Mouse (Mus musculus): ENCODE measurements around the gene Slco4a1. TPM values are rescaled to one million over a fixed set of nuclear protein-coding genes. Genes with fewer than 3 reads are reported as not detected.

The Slco4a1 gene
- polyA plus RNA-seq (2014; fragmentation: Nextera tagmentation; extraction: Ambion mirVana), result 1.0 and 1.1 TPM in 2 replicates

DNA sequence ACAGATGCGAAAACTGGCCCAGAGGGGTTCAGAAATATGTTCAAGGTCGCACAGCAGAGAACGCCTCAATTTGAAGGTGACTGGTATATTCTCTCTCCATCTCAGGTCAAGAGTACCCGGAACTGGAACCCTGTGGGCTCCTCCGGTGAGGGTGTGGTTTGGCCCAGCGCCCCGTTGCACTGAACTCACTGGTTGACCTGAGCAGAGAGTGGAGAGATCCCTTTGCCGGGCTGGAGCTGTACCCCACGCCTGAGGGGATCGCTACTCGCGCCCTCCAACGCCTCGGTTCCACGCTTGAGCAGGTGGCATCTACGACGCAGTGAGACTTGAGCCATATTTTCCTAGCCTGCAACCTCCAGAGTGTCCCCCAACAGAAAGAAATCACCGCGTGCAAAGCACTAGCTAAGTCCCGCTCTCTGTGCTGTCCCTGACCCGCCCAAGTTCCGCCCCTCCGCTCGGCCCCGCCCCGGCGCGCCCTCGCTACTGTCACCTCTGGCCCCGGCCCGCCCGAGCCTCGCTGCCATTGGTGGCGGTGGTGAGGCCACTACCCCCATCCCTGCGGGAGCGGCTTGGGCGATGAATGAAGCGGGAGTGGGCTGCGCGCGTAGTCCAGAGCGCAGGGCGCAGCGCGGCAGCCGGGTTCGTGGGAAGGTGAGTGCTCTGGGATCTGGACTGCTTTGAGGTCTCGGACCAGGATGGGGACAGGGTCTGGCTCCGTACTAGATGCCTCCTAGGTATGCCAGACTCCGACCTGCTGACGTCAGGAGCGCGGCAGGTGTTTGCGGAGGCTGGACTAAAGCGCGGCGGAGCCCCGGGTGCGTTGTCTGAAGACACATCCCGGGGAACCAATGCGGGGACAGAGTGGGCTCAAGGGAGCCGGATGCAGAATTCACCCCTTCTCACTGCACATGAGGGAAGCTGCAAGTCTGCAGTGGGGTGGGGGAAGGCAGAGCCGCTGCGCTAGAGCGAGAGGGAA lies at the start of gene Slco4a1:
Gene Slco4a1 (plus strand): TSS at position 523 of the 976 bp plus-strand sequence.
- H3K4me1 ChIP-seq (ENCODE audit: control insufficient read depth, insufficient read depth, low read length), result peaks cover 12% of the 10 kb centered on the region
- WGBS, result 2% methylated on average over 65 of the region's 65 CpGs
- DNase-seq (peak; percentile 82), ATAC-seq (ENCODE audit: low FRiP score, low TSS enrichment) (peak; percentile 79)
- peak within 1 kb of the TSS; percentile 97 for H3K4me2 ChIP-seq (ENCODE audit: low read length)
- peak within 1 kb of the TSS; percentile 45; the same call in 1 of the 2 replicates for H3K9ac ChIP-seq (replicated peaks; ENCODE audit: low read length)
- no peak within 1 kb of the TSS for H3K27ac ChIP-seq (replicated peaks; ENCODE audit: low read depth, low read length)
- no peaks in the 10 kb centered on the region for H3K9me3 ChIP-seq (ENCODE audit: control insufficient read depth, low read length)
- H3K27me3 ChIP-seq (ENCODE audit: control insufficient read depth, insufficient read depth, low read length), result peaks cover 22% of the 10 kb centered on the region; the same call in 1 of the 2 replicates
- H3K36me3 ChIP-seq (ENCODE audit: control insufficient read depth, insufficient read depth, low read length), result no peaks in the 10 kb centered on the region
- H3K4me3 ChIP-seq (replicated peaks; ENCODE audit: low read depth, low read length), result peak within 1 kb of the TSS; percentile 52

DNA sequence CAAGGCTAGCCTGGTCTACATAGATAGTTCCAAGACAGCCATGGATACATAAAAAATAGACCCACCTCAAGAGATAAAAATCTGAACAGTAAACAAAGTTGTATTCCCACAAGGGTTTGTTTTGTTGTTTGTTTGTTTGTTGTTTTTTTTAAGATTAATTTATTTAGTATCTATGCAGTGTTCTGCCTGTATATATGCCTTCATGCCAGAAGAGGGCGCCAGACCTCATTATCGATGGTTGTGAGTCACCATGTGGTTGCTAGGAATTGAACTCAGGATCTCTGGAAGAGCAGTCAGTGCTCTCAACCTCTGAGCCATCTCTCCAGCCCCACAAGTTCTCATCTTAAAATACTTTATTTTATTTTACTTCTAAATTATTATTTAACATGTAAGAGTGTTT lies 47.6 kb upstream of the Slco4a1 start:
- no peak overlapping the region for H3K4me2 ChIP-seq (ENCODE audit: low read length)
- no peak overlapping the region for H3K27ac ChIP-seq (replicated peaks; ENCODE audit: low read depth, low read length)
- H3K4me3 ChIP-seq (replicated peaks; ENCODE audit: low read depth, low read length), result no peak overlapping the region
- no peaks in the 10 kb centered on the region for H3K9me3 ChIP-seq (ENCODE audit: control insufficient read depth, low read length)
- WGBS, result 33% methylated on average over 2 of the region's 2 CpGs
- DNase-seq, result no peak
- peaks cover 7% of the 10 kb centered on the region for H3K4me1 ChIP-seq (ENCODE audit: control insufficient read depth, insufficient read depth, low read length)
- H3K27me3 ChIP-seq (ENCODE audit: control insufficient read depth, insufficient read depth, low read length), result no peaks in the 10 kb centered on the region
- H3K9ac ChIP-seq (replicated peaks; ENCODE audit: low read length), result no peak overlapping the region
- H3K36me3 ChIP-seq (ENCODE audit: control insufficient read depth, insufficient read depth, low read length), result no peaks in the 10 kb centered on the region
- no peak for ATAC-seq (ENCODE audit: low FRiP score, low TSS enrichment)

DNA sequence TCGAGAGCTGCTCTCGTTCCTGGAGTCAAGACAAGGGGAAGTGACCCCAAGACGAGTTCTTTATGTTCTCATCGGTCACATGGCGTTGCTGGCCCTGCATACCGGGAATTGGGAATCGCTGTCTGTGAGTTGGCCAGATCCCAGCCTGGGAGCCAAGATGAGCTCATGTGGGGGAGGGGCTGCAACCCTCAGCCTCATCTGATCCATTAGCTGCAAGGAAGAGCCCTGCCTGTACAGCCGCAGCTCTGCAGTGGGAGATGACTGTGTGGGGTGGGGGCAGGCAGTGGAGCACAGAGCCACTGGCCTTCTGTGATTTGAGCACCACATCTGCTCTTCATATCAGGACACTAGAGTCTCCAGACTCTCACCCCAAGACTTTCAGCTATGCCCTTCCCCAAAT lies 45.6 kb upstream of the Slco4a1 start:
- WGBS, result 49% methylated on average over 8 of the region's 8 CpGs
- H3K27me3 ChIP-seq (ENCODE audit: control insufficient read depth, insufficient read depth, low read length), result no peaks in the 10 kb centered on the region
- H3K4me2 ChIP-seq (ENCODE audit: low read length), result no peak overlapping the region
- H3K4me1 ChIP-seq (ENCODE audit: control insufficient read depth, insufficient read depth, low read length), result peaks cover 7% of the 10 kb centered on the region
- H3K9me3 ChIP-seq (ENCODE audit: control insufficient read depth, low read length), result no peaks in the 10 kb centered on the region
- ATAC-seq (ENCODE audit: low FRiP score, low TSS enrichment) (no peak), DNase-seq (peak; percentile 50)
- no peak overlapping the region for H3K27ac ChIP-seq (replicated peaks; ENCODE audit: low read depth, low read length)
- 0 out of 2 replicates have a peak overlapping the region, but pooled peaks have one; percentile 12 for H3K9ac ChIP-seq (replicated peaks; ENCODE audit: low read length)
- no peak overlapping the region for H3K4me3 ChIP-seq (replicated peaks; ENCODE audit: low read depth, low read length)
- H3K36me3 ChIP-seq (ENCODE audit: control insufficient read depth, insufficient read depth, low read length), result no peaks in the 10 kb centered on the region

DNA sequence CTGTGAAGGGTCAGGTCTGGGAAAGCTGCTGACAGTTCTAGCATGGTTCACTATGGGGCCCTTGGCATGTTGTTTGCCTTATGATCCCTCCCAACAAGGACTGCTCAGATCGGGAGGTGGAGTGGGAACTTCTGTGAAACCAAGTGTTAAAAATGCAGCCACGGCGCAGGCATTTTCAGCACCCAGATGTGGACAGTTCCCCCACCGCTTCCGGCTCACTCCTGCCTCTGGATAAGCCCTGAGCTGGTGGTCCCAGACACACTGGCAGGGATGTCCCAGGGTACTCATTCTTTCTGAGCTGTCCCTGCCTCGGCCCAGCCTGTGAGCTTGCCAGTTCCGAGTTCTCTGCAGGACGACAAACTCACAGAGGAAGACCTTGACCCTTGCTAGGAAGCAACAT lies 45.0 kb upstream of the Slco4a1 start:
- Histone ChIP-seq H3K36me3 (ENCODE audit: control insufficient read depth, insufficient read depth, low read length) (no peaks in the 10 kb centered on the region), H3K4me2 (ENCODE audit: low read length) (no peak overlapping the region), H3K9ac (replicated peaks; ENCODE audit: low read length) (no peak overlapping the region), H3K4me3 (replicated peaks; ENCODE audit: low read depth, low read length) (no peak overlapping the region), H3K4me1 (ENCODE audit: control insufficient read depth, insufficient read depth, low read length) (peaks cover 7% of the 10 kb centered on the region), H3K9me3 (ENCODE audit: control insufficient read depth, low read length) (no peaks in the 10 kb centered on the region), H3K27ac (replicated peaks; ENCODE audit: low read depth, low read length) (no peak overlapping the region), H3K27me3 (ENCODE audit: control insufficient read depth, insufficient read depth, low read length) (no peaks in the 10 kb centered on the region)
- WGBS, result 14% methylated on average over 8 of the region's 8 CpGs
- ATAC-seq (ENCODE audit: low FRiP score, low TSS enrichment) (no peak), DNase-seq (no peak)

DNA sequence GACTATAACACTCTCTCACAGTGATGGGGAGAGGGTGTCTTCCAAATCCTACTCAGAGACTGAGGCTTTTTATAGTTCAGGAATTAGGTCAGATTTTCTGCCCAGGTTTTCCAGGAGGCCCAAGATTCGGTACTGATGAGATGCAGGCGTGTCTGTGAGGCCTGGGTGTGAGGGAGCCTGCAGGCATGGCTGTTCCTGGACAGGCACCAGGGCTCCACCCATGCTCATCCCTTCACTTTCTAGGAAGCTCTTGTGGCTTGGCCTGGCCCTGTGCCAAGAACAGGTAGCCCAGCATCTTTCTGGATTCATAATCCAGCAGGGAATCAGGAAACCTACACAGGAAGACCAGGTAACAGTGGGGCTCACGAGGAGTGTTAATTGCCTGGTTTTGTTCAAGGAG lies 40.4 kb upstream of the Slco4a1 start:
- peaks cover under 1% of the 10 kb centered on the region; the same call in 1 of the 2 replicates for H3K4me1 ChIP-seq (ENCODE audit: control insufficient read depth, insufficient read depth, low read length)
- 62% methylated on average over 3 of the region's 3 CpGs for WGBS
- H3K4me2 ChIP-seq (ENCODE audit: low read length), result no peak overlapping the region
- no peak for ATAC-seq (ENCODE audit: low FRiP score, low TSS enrichment)
- DNase-seq, result no peak
- H3K27ac ChIP-seq (replicated peaks; ENCODE audit: low read depth, low read length), result no peak overlapping the region
- no peaks in the 10 kb centered on the region for H3K9me3 ChIP-seq (ENCODE audit: control insufficient read depth, low read length)
- no peaks in the 10 kb centered on the region for H3K36me3 ChIP-seq (ENCODE audit: control insufficient read depth, insufficient read depth, low read length)
- no peak overlapping the region for H3K4me3 ChIP-seq (replicated peaks; ENCODE audit: low read depth, low read length)
- no peaks in the 10 kb centered on the region for H3K27me3 ChIP-seq (ENCODE audit: control insufficient read depth, insufficient read depth, low read length)
- H3K9ac ChIP-seq (replicated peaks; ENCODE audit: low read length), result no peak overlapping the region

DNA sequence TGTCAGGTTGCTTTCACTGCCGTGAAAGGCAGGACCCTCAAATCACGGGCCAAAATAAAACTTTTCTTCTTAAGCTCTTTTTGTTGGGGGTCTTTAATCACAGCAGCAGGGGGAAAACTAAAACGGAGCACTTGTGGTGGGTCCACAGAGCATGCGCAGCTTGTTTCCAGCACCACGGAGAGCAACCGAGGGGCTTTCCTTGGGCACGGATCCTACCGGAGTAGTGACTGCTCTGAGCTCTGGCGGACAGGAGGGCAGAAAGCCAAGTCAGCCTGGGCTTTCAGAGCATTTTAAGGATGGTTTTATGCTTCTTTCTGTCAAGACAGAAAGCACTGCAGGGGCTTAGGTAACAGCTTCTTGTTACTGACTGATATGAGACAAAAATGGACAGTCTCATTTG lies 38.3 kb upstream of the Slco4a1 start:
- H3K4me1 ChIP-seq (ENCODE audit: control insufficient read depth, insufficient read depth, low read length), result no peaks in the 10 kb centered on the region
- no peak overlapping the region for H3K27ac ChIP-seq (replicated peaks; ENCODE audit: low read depth, low read length)
- no peak overlapping the region for H3K4me2 ChIP-seq (ENCODE audit: low read length)
- H3K9me3 ChIP-seq (ENCODE audit: control insufficient read depth, low read length), result no peaks in the 10 kb centered on the region
- ATAC-seq (ENCODE audit: low FRiP score, low TSS enrichment) (no peak), DNase-seq (peak; percentile 58)
- no peaks in the 10 kb centered on the region for H3K36me3 ChIP-seq (ENCODE audit: control insufficient read depth, insufficient read depth, low read length)
- WGBS, result 16% methylated on average over 9 of the region's 9 CpGs
- no peak overlapping the region for H3K4me3 ChIP-seq (replicated peaks; ENCODE audit: low read depth, low read length)
- H3K27me3 ChIP-seq (ENCODE audit: control insufficient read depth, insufficient read depth, low read length), result no peaks in the 10 kb centered on the region
- H3K9ac ChIP-seq (replicated peaks; ENCODE audit: low read length), result no peak overlapping the region

DNA sequence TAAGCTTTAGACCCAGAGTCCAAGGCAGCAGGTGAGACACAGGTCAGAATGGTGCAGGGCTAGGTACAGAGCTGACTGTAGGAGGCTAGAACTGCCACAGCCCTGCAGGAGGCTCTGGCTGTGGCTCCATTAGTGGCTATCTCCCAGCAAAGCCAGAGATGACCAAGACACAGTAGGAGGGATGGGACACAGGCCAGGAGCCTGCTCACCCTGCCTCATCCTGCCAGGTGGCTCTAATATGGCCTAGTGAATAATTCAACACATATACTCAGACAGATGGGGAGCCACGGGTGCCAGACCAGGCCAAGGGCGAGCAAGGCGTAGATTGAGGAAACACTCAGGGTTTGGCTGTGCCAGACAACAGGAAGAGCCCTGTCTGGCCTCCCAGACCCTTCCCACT lies 35.4 kb upstream of the Slco4a1 start:
- H3K4me2 ChIP-seq (ENCODE audit: low read length), result no peak overlapping the region
- no peaks in the 10 kb centered on the region for H3K27me3 ChIP-seq (ENCODE audit: control insufficient read depth, insufficient read depth, low read length)
- H3K27ac ChIP-seq (replicated peaks; ENCODE audit: low read depth, low read length), result no peak overlapping the region
- H3K9me3 ChIP-seq (ENCODE audit: control insufficient read depth, low read length), result no peaks in the 10 kb centered on the region
- ATAC-seq (ENCODE audit: low FRiP score, low TSS enrichment), result no peak
- no peak overlapping the region for H3K4me3 ChIP-seq (replicated peaks; ENCODE audit: low read depth, low read length)
- no peaks in the 10 kb centered on the region for H3K36me3 ChIP-seq (ENCODE audit: control insufficient read depth, insufficient read depth, low read length)
- H3K9ac ChIP-seq (replicated peaks; ENCODE audit: low read length), result no peak overlapping the region
- WGBS, result 83% methylated on average over 3 of the region's 3 CpGs
- no peaks in the 10 kb centered on the region for H3K4me1 ChIP-seq (ENCODE audit: control insufficient read depth, insufficient read depth, low read length)
- no peak for DNase-seq

DNA sequence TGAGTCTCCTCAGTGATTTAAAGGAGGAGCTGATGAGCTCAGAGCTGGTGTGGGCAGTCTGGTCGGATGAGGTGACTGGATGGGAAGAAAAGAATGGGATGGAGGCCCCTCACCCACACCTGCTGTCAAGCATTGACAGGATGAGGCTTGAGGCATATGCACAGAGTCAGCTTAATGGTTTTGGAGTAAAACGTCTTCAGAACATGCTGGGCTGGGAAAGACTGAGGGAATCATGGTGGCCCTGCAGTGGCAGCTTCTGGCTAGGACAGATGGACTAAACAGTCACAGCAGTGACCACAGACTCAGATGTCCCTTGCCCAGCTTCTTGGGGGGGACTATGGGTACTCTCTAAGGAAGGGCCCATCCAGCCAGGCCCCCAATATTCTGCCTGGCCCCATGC lies 30.9 kb upstream of the Slco4a1 start:
- WGBS, result 57% methylated on average over 2 of the region's 2 CpGs
- no peak for DNase-seq
- no peaks in the 10 kb centered on the region for H3K27me3 ChIP-seq (ENCODE audit: control insufficient read depth, insufficient read depth, low read length)
- H3K9ac ChIP-seq (replicated peaks; ENCODE audit: low read length), result no peak overlapping the region
- H3K4me1 ChIP-seq (ENCODE audit: control insufficient read depth, insufficient read depth, low read length), result no peaks in the 10 kb centered on the region
- ATAC-seq (ENCODE audit: low FRiP score, low TSS enrichment), result no peak
- no peak overlapping the region for H3K4me3 ChIP-seq (replicated peaks; ENCODE audit: low read depth, low read length)
- H3K9me3 ChIP-seq (ENCODE audit: control insufficient read depth, low read length), result no peaks in the 10 kb centered on the region
- H3K36me3 ChIP-seq (ENCODE audit: control insufficient read depth, insufficient read depth, low read length), result no peaks in the 10 kb centered on the region
- H3K4me2 ChIP-seq (ENCODE audit: low read length), result no peak overlapping the region
- H3K27ac ChIP-seq (replicated peaks; ENCODE audit: low read depth, low read length), result no peak overlapping the region

DNA sequence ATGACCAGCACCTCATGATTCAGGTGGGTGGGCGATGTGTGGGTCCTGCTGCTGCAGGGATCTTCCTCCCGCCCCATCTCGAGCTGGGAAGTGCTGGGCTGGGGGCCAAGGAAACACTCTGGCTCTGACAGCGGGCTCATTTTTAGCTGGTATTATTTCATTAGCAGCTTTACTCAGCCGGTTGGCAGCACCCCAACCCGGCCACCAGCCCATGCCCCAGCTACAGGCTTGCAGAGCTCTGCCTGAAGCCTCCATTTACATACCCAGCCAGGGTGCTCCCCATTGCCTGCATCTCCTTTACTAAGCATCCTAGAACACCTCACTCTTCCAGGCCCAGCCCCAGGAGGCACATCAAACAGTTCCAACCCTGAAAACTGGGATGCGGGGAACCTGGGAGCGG lies 29.0 kb upstream of the Slco4a1 start:
- Histone ChIP-seq H3K9me3 (ENCODE audit: control insufficient read depth, low read length) (no peaks in the 10 kb centered on the region), H3K4me3 (replicated peaks; ENCODE audit: low read depth, low read length) (no peak overlapping the region), H3K4me2 (ENCODE audit: low read length) (no peak overlapping the region), H3K27ac (replicated peaks; ENCODE audit: low read depth, low read length) (no peak overlapping the region), H3K4me1 (ENCODE audit: control insufficient read depth, insufficient read depth, low read length) (no peaks in the 10 kb centered on the region), H3K9ac (replicated peaks; ENCODE audit: low read length) (no peak overlapping the region), H3K36me3 (ENCODE audit: control insufficient read depth, insufficient read depth, low read length) (no peaks in the 10 kb centered on the region), H3K27me3 (ENCODE audit: control insufficient read depth, insufficient read depth, low read length) (no peaks in the 10 kb centered on the region)
- DNase-seq (peak; percentile 64), ATAC-seq (ENCODE audit: low FRiP score, low TSS enrichment) (no peak)
- 61% methylated on average over 8 of the region's 8 CpGs for WGBS
